In the genomic region with DNA sequence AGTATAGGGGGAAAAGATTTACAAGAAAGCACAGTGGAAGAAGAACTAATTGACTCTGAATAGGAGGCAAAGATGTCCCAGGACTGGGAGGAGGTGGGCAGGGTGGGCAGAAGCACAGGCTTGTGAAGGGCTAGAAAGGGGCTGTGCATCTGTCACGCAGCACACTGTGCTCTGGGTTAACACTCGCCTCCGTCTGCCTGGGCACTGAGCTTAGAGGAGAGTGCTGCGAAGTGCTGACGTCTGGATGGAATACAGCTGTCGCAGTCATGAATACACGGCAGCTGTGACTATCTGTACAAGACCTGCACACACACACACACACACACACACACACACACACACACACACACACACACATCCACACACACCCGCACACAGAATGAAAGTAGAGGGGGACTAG, we compare ENCODE assay signal across 13 mouse cellular contexts.
DNase-seq lines count a peak whose midpoint lies in the region; ATAC-seq lines count a peak whose summit lies in the region.
"Had no signal": no experiment of that assay in that cellular context is flagged by ENCODE, and none has a peak within 500 bp of the region (broad histone marks: within the 10 kb centered on the region; RNA-seq: fewer than 3 reads in every experiment).

No protein-coding gene starts in this region.

- ATAC-seq in lung, embryonic 16.5 days (ENCODE audit: low read depth): peak; percentile 76
- peak; percentile 54; the same call in 1 of the 2 replicates for ATAC-seq in neural tube, embryonic 14.5 days (ENCODE audit: low read depth)

- peaks cover 5% of the 10 kb centered on the region; the same call in 1 of the 2 replicates for H3K27me3 ChIP-seq in lung, embryonic 16.5 days (ENCODE audit: control insufficient read depth, insufficient read depth, low read depth, low read length)
- H3K27me3 ChIP-seq in neural tube, embryonic 14.5 days (ENCODE audit: control insufficient read depth, insufficient read depth, low read length): no peaks in the 10 kb centered on the region
- H3K27me3 ChIP-seq: embryonic facial prominence, embryonic 13.5 days; hindbrain, embryonic 15.5 days had no signal

- H3K27ac ChIP-seq in lung, embryonic 16.5 days (ENCODE audit: low read length): peak overlapping the region; percentile 20; the same call in 1 of the 2 replicates
- no peak overlapping the region for H3K27ac ChIP-seq in neural tube, embryonic 14.5 days (ENCODE audit: low read depth, low read length)
- H3K27ac ChIP-seq: embryonic facial prominence, embryonic 13.5 days; hindbrain, embryonic 15.5 days; midbrain, embryonic 12.5 days had no signal

- peaks cover 3% of the 10 kb centered on the region; the same call in 1 of the 2 replicates for H3K9me3 ChIP-seq in lung, embryonic 16.5 days (ENCODE audit: control insufficient read depth, low read length)
- H3K9me3 ChIP-seq in neural tube, embryonic 14.5 days (ENCODE audit: control insufficient read depth, low read length): no peaks in the 10 kb centered on the region; the same call in 1 of the 2 replicates
- H3K9me3 ChIP-seq: hindbrain, embryonic 15.5 days had no signal

- no peaks in the 10 kb centered on the region for H3K36me3 ChIP-seq in lung, embryonic 16.5 days (ENCODE audit: control insufficient read depth, insufficient read depth, low read length)
- H3K36me3 ChIP-seq in neural tube, embryonic 14.5 days (ENCODE audit: control insufficient read depth, insufficient read depth, low read length): no peaks in the 10 kb centered on the region
- H3K36me3 ChIP-seq: embryonic facial prominence, embryonic 13.5 days; hindbrain, embryonic 15.5 days; midbrain, embryonic 12.5 days had no signal

- whole genome bisulfite sequencing in lung, embryonic 16.5 days: 25% methylated on average over 8 of the region's 8 CpGs
- 29% methylated on average over 8 of the region's 8 CpGs for WGBS in neural tube, embryonic 14.5 days

- peak; percentile 17 to 30 for DNase-seq in heart, adult 18-20 months
- no peak for DNase-seq in heart, postnatal 36 days
- DNase-seq in lung, postnatal 25 days (ENCODE audit: low spot score): no peak
- peak; percentile 32 to 37 for DNase-seq in heart, postnatal 10 days
- DNase-seq in thymus, postnatal 0 days (ENCODE audit: low spot score): no peak
- DNase-seq in layer of hippocampus, adult 11-12 months (ENCODE audit: low spot score): no peak
- DNase-seq: adrenal gland, adult 8-10 months; cerebellum, adult 11 months had no signal

- H3K9ac ChIP-seq in lung, embryonic 16.5 days (ENCODE audit: low read length): no peak overlapping the region
- H3K9ac ChIP-seq in neural tube, embryonic 14.5 days (replicated peaks; ENCODE audit: low read depth, low read length): no peak overlapping the region
- H3K9ac ChIP-seq: embryonic facial prominence, embryonic 13.5 days; hindbrain, embryonic 15.5 days; midbrain, embryonic 12.5 days had no signal

- H3K4me2 ChIP-seq in lung, embryonic 16.5 days (ENCODE audit: low read depth, low read length): peak overlapping the region; percentile 16; the same call in 1 of the 2 replicates
- H3K4me2 ChIP-seq in neural tube, embryonic 14.5 days (ENCODE audit: low read depth, low read length): no peak overlapping the region
- H3K4me2 ChIP-seq: embryonic facial prominence, embryonic 13.5 days; hindbrain, embryonic 15.5 days; midbrain, embryonic 12.5 days had no signal

- H3K4me1 ChIP-seq in lung, embryonic 16.5 days (replicated peaks; ENCODE audit: control insufficient read depth, insufficient read depth, low read length): peaks cover 42% of the 10 kb centered on the region
- H3K4me1 ChIP-seq in neural tube, embryonic 14.5 days (ENCODE audit: control insufficient read depth, insufficient read depth, low read length): peaks cover 24% of the 10 kb centered on the region

- intact Hi-C loops in heart, postnatal 36 days (cut with DNase I): no loop called here
- intact Hi-C loops in heart, postnatal 10 days (cut with DNase I): no loop called here

- no peak overlapping the region for H3K4me3 ChIP-seq in lung, embryonic 16.5 days (ENCODE audit: low read length)
- no peak overlapping the region for H3K4me3 ChIP-seq in neural tube, embryonic 14.5 days (ENCODE audit: low read depth, low read length)
- H3K4me3 ChIP-seq: embryonic facial prominence, embryonic 13.5 days; hindbrain, embryonic 15.5 days; midbrain, embryonic 12.5 days had no signal

Comparison
In these comparisons a context has a peak if more than half of its experiments do, and no peak if none do; other contexts are left out.
1. DNase-seq: peak in heart, adult 18-20 months (2 of 2) and heart, postnatal 10 days (2 of 2); none in heart, postnatal 36 days (0 of 2), lung, postnatal 25 days (single experiment), thymus, postnatal 0 days (single experiment) and layer of hippocampus, adult 11-12 months (single experiment).